Mouse (Mus musculus): ENCODE results near the gene Gpx6.

DNA sequence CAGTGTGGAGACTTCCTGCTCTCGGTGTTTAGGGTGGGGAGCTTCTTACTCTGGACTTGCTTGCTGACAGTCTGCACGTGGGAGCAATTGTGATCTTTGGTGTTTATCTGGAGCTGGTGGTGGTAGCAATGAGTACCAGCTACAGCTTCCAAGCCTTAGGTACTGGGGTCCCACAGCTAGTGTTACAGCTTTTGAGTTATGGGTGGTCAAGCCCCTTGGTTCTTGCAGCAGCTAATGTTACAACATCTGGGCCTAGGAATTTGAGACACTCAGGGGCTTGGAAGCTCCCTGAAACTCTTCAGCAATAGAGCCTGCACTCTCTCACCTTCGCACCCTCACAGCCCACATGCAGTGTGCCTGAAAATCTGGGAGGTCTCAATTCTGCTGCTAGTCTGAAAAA is 8.3 kb downstream of the Gpx6 start:
- TF ChIP-seq TAL1 (conservative IDR thresholded peaks at IDR 0.05; ENCODE audit: low read depth, low read length) = no peak
- TF ChIP-seq CTCF (IDR thresholded peaks at IDR 0.05; ENCODE audit: low read depth, low read length) = no peak
- no peak for TF ChIP-seq GATA2 (IDR thresholded peaks at IDR 0.05; ENCODE audit: borderline replicate concordance, low read depth, low read length)
- TF ChIP-seq GATA1 (IDR thresholded peaks at IDR 0.05; ENCODE audit: borderline replicate concordance, low read length) = no peak
